Mouse (Mus musculus): ENCODE measurements around the gene Lyve1.

Gene Lyve1

DNA sequence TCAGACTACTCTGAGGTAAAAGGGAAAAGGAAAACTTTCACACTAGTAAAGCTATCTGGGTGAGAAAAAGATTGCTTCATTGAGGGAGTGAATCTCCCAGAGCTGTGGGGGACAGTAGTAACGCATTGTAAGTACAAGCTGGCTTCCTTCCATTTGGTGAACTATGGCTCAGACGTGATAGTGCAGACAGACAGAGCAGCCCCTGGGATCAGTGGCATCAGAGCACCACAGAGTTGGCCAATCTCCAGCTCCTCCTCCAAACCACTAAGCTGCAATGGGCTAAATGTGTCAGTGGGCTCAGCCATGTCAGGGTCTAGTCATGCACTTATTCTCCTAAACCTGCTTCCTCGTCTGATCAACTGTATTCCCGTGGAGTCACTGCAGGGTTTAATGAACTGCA, 39.4 kb downstream of the Lyve1 start:
- Histone ChIP-seq H3K36me3 (ENCODE audit: insufficient read depth, low read length) (peaks cover 53% of the 10 kb centered on the region), H3K4me3 (replicated peaks; ENCODE audit: low read length) (no peak overlapping the region), H3K9me3 (ENCODE audit: low read length) (no peaks in the 10 kb centered on the region), H3K27me3 (ENCODE audit: insufficient read depth, low read length) (no peaks in the 10 kb centered on the region), H3K4me1 (replicated peaks; ENCODE audit: low read depth, low read length) (no peaks in the 10 kb centered on the region)
- TF ChIP-seq POU5F1 (IDR thresholded peaks at IDR 0.05; ENCODE audit: borderline replicate concordance, low read length): no peak
- TF ChIP-seq NANOG (IDR thresholded peaks at IDR 0.05; ENCODE audit: borderline replicate concordance, low read length): no peak
- no peak for TF ChIP-seq CTCF (conservative IDR thresholded peaks at IDR 0.05; ENCODE audit: low read length)

DNA sequence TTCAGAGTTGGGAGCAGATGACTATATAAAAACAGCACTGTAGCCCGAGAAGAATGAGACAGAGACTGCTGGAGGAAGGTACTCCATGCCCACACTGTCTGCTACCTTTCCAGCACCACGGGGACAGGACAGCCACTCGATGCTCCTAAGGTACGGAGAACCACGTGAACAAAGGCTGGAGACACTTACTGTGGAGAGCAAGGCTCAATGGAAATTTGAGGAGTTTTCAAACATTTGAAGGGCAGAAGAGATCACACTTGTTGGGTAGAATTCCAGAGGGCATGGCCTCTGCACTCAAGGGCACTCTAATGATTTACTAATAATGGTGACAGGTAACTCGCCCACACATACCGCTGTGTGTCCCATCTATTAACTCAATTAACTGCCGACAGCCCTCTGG, 40.0 kb downstream of the Lyve1 start:
- no peaks in the 10 kb centered on the region for H3K27me3 ChIP-seq (ENCODE audit: insufficient read depth, low read length)
- no peaks in the 10 kb centered on the region for H3K9me3 ChIP-seq (ENCODE audit: low read length)

DNA sequence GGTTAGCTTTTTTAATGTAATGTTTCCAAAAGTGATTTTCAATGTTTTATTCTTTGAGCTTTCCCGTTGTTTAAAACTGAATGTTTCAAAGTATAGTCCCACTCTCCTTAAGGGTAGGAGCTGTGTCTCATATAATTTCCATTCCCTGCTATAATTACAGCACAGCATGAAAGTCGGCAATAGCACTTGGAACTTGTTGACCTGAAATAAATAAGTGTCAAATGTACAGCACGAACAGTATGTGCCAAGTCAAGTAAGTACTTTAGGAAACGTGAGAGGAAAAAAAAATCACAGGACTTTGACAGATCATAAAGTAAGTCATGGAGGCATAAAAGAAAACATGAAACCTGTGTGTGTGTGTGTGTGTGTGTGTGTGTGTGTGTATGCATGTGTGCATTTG, 41.0 kb downstream of the Lyve1 start:
- Histone ChIP-seq H3K9me3 (ENCODE audit: low read length) (no peaks in the 10 kb centered on the region), H3K4me3 (replicated peaks; ENCODE audit: low read length) (no peak overlapping the region), H3K27me3 (ENCODE audit: insufficient read depth, low read length) (no peaks in the 10 kb centered on the region), H3K36me3 (ENCODE audit: insufficient read depth, low read length) (peaks cover 56% of the 10 kb centered on the region), H3K4me1 (replicated peaks; ENCODE audit: low read depth, low read length) (no peaks in the 10 kb centered on the region)
- no peak for TF ChIP-seq POU5F1 (IDR thresholded peaks at IDR 0.05; ENCODE audit: borderline replicate concordance, low read length)
- no peak for TF ChIP-seq NANOG (IDR thresholded peaks at IDR 0.05; ENCODE audit: borderline replicate concordance, low read length)
- no peak for TF ChIP-seq CTCF (conservative IDR thresholded peaks at IDR 0.05; ENCODE audit: low read length)

More for the DNA sequence above, 40.0 kb downstream of the Lyve1 start:
- H3K36me3 ChIP-seq (ENCODE audit: insufficient read depth, low read length): peaks cover 54% of the 10 kb centered on the region
- no peaks in the 10 kb centered on the region for H3K4me1 ChIP-seq (replicated peaks; ENCODE audit: low read depth, low read length)
- TF ChIP-seq POU5F1 (IDR thresholded peaks at IDR 0.05; ENCODE audit: borderline replicate concordance, low read length) (no peak), NANOG (IDR thresholded peaks at IDR 0.05; ENCODE audit: borderline replicate concordance, low read length) (no peak), CTCF (conservative IDR thresholded peaks at IDR 0.05; ENCODE audit: low read length) (no peak)
- H3K4me3 ChIP-seq (replicated peaks; ENCODE audit: low read length): no peak overlapping the region

- no peaks in the 10 kb centered on the region for H3K4me1 ChIP-seq (replicated peaks; ENCODE audit: low read depth, low read length)
- H3K27me3 ChIP-seq (ENCODE audit: insufficient read depth, low read length): no peaks in the 10 kb centered on the region
- no peak for TF ChIP-seq POU5F1 (IDR thresholded peaks at IDR 0.05; ENCODE audit: borderline replicate concordance, low read length)
- no peak for TF ChIP-seq NANOG (IDR thresholded peaks at IDR 0.05; ENCODE audit: borderline replicate concordance, low read length)
- TF ChIP-seq CTCF (conservative IDR thresholded peaks at IDR 0.05; ENCODE audit: low read length): no peak
- H3K36me3 ChIP-seq (ENCODE audit: insufficient read depth, low read length): peaks cover 60% of the 10 kb centered on the region
- H3K4me3 ChIP-seq (replicated peaks; ENCODE audit: low read length): no peak overlapping the region
- no peaks in the 10 kb centered on the region for H3K9me3 ChIP-seq (ENCODE audit: low read length)
These were observed 41.4 kb downstream of the Lyve1 start for GRCm38 (mm10) chr7:110821653-110822052.

DNA sequence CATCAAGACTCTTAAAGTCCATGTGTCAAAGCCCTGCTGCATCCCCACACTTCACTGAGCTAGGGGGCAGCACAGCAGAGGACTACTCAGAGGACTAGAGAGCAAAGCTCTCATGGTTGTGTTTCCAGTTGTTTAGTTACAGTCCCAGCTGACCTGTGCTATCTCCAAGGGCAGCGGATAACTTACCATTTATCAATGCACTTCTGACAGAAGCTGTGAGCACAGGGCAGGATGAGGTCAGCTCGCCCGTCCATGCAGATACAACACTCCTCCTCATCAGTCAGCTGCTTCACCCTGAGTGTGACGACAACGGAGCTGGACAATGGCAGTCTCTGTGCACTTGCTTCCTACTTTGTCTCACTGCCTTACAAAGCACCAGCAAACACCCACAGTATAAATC, 42.0 kb downstream of the Lyve1 start:
- H3K9me3 ChIP-seq (ENCODE audit: low read length): no peaks in the 10 kb centered on the region
- no peaks in the 10 kb centered on the region for H3K4me1 ChIP-seq (replicated peaks; ENCODE audit: low read depth, low read length)
- no peak for TF ChIP-seq POU5F1 (IDR thresholded peaks at IDR 0.05; ENCODE audit: borderline replicate concordance, low read length)
- TF ChIP-seq CTCF (conservative IDR thresholded peaks at IDR 0.05; ENCODE audit: low read length): no peak
- TF ChIP-seq NANOG (IDR thresholded peaks at IDR 0.05; ENCODE audit: borderline replicate concordance, low read length): no peak
- no peaks in the 10 kb centered on the region for H3K27me3 ChIP-seq (ENCODE audit: insufficient read depth, low read length)
- H3K36me3 ChIP-seq (ENCODE audit: insufficient read depth, low read length): peaks cover 60% of the 10 kb centered on the region
- no peak overlapping the region for H3K4me3 ChIP-seq (replicated peaks; ENCODE audit: low read length)

DNA sequence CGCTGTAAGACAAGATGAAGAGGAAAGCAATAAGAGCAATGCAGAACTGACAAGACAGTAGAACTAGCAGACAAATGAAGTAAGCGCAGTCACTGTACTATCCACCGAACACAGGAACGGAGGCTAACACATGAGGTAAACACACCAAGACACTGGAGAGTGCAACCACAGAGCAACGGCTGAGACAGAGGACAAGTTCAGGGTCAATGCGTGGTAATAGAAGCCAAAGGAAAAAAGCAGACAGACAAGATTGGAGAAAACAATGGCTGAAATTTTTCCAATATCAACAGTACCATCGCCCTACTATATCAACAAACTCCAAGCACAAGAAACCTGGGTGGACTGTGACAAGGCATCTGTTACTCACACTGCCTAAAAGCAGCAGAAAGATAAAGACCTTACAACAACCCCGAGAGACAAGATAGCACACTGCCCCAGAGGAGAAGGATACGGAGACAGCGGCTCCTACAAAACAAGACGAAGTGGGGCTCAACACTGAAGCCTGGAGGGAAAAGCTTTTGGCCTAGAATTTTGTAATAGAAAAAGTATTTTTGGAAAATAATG, 44.2 kb downstream of the Lyve1 start:
- Histone ChIP-seq H3K36me3 (ENCODE audit: insufficient read depth, low read length) (peaks cover 55% of the 10 kb centered on the region), H3K4me3 (replicated peaks; ENCODE audit: low read length) (no peak overlapping the region), H3K27me3 (ENCODE audit: insufficient read depth, low read length) (no peaks in the 10 kb centered on the region), H3K9me3 (ENCODE audit: low read length) (no peaks in the 10 kb centered on the region), H3K4me1 (replicated peaks; ENCODE audit: low read depth, low read length) (no peaks in the 10 kb centered on the region)
- TF ChIP-seq NANOG (IDR thresholded peaks at IDR 0.05; ENCODE audit: borderline replicate concordance, low read length) (no peak), POU5F1 (IDR thresholded peaks at IDR 0.05; ENCODE audit: borderline replicate concordance, low read length) (no peak), CTCF (conservative IDR thresholded peaks at IDR 0.05; ENCODE audit: low read length) (no peak)

DNA sequence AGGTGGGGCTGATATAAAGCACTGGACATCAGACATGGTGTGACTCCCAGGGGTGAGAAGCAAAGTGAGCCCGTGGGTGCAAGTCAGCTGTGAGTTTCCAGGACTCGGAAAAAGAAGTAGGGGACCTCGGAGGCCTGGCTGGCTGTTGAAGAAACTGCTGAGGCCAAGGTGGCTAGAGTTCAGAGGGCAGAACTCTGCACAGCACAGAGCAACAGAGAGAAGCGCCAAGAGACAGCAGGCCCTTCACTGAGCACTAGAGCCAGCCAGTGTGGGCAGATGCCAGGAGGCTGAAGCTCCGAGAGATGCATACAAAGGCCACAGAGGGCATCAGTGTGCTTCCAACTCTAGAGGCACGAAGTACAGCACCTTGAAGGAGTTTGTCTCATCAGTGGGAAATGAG, 44.8 kb downstream of the Lyve1 start:
- TF ChIP-seq NANOG (IDR thresholded peaks at IDR 0.05; ENCODE audit: borderline replicate concordance, low read length): no peak
- TF ChIP-seq POU5F1 (IDR thresholded peaks at IDR 0.05; ENCODE audit: borderline replicate concordance, low read length): no peak
- TF ChIP-seq CTCF (conservative IDR thresholded peaks at IDR 0.05; ENCODE audit: low read length): no peak
- Histone ChIP-seq H3K9me3 (ENCODE audit: low read length) (no peaks in the 10 kb centered on the region), H3K4me1 (replicated peaks; ENCODE audit: low read depth, low read length) (no peaks in the 10 kb centered on the region), H3K27me3 (ENCODE audit: insufficient read depth, low read length) (no peaks in the 10 kb centered on the region), H3K4me3 (replicated peaks; ENCODE audit: low read length) (no peak overlapping the region), H3K36me3 (ENCODE audit: insufficient read depth, low read length) (peaks cover 50% of the 10 kb centered on the region)

DNA sequence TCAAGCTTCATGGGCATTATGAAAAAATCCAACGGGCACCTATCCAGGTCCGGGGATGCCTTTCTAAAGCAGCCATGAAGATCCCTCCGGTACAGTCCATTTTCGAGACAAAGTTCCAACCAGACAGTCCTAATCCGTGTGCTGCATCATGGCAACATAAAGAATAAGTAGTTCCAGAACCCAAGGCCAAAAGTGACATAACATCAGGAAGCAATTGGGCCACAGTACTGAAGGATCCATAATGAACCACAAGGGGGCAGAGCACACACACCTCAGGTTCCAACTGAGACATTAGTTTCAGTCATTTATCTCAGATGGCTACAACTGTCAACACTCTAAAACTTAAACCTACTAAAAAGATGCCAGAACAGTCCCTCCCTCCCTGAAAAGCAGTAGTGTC, 47.0 kb downstream of the Lyve1 start:
- Histone ChIP-seq H3K9me3 (ENCODE audit: low read length) (no peaks in the 10 kb centered on the region), H3K36me3 (ENCODE audit: insufficient read depth, low read length) (peaks cover 45% of the 10 kb centered on the region), H3K4me1 (replicated peaks; ENCODE audit: low read depth, low read length) (no peaks in the 10 kb centered on the region), H3K4me3 (replicated peaks; ENCODE audit: low read length) (no peak overlapping the region), H3K27me3 (ENCODE audit: insufficient read depth, low read length) (no peaks in the 10 kb centered on the region)
- TF ChIP-seq NANOG (IDR thresholded peaks at IDR 0.05; ENCODE audit: borderline replicate concordance, low read length): no peak
- peak; percentile 56 for TF ChIP-seq CTCF (conservative IDR thresholded peaks at IDR 0.05; ENCODE audit: low read length)
- TF ChIP-seq POU5F1 (IDR thresholded peaks at IDR 0.05; ENCODE audit: borderline replicate concordance, low read length): no peak

GRCm38 (mm10) chr7:110813983-110814382, 49.1 kb downstream of the Lyve1 start:
- Histone ChIP-seq H3K36me3 (ENCODE audit: insufficient read depth, low read length) (peaks cover 46% of the 10 kb centered on the region), H3K27me3 (ENCODE audit: insufficient read depth, low read length) (no peaks in the 10 kb centered on the region), H3K9me3 (ENCODE audit: low read length) (no peaks in the 10 kb centered on the region), H3K4me1 (replicated peaks; ENCODE audit: low read depth, low read length) (peaks cover 11% of the 10 kb centered on the region; the same call in 1 of the 2 replicates), H3K4me3 (replicated peaks; ENCODE audit: low read length) (no peak overlapping the region)
- TF ChIP-seq CTCF (conservative IDR thresholded peaks at IDR 0.05; ENCODE audit: low read length): no peak
- TF ChIP-seq NANOG (IDR thresholded peaks at IDR 0.05; ENCODE audit: borderline replicate concordance, low read length): no peak
- no peak for TF ChIP-seq POU5F1 (IDR thresholded peaks at IDR 0.05; ENCODE audit: borderline replicate concordance, low read length)
